Comparison of ENCODE assay signal across 9 mouse cellular contexts in the genomic region with DNA sequence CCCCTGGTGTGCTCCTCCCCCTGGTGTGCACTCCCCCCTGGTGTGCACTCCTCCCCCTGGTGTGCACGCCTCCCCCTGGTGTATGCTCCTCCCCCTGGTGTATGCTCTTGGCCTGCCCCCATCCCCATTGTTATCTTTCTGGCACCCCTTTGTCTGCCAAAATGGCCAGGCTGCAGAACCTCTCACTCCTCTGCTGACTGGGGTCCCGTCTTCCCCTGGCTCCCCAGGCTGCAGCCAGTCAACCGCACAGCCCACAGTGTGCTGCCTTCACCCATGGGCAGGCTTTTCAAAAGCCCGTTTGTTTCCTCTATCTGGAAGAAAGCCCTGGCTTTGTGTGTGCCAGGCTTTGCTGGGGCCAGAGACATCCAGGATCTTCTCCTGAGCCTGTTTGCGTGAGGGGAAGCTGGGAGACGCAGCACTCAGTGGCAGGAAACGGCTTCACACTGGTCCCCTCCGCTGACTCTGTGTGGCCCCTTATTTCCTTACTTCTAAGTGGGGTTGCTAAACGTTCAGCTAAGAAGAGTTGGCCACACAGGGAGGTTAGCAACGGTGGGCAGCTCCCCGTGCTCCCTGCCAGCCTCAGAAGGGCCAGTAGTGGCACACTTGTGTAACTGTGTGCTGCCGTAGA.
DNase-seq lines count a peak whose midpoint lies in the region; ATAC-seq and TF ChIP-seq lines count a peak whose summit lies in the region.
"Had no signal": no experiment of that assay in that cellular context is flagged by ENCODE, and none has a peak within 500 bp of the region (broad histone marks: within the 10 kb centered on the region; RNA-seq: fewer than 3 reads in every experiment).

No protein-coding gene starts in this region.

- H3K27me3 ChIP-seq in kidney, postnatal 0 days (ENCODE audit: insufficient read depth, low read length) = no peaks in the 10 kb centered on the region
- no peaks in the 10 kb centered on the region for H3K27me3 ChIP-seq in midbrain, embryonic 11.5 days (ENCODE audit: control insufficient read depth, insufficient read depth, low read length)
- H3K27me3 ChIP-seq: Patski had no signal

- H3K4me1 ChIP-seq in kidney, postnatal 0 days (replicated peaks; ENCODE audit: insufficient read depth, low read length) = peaks cover 17% of the 10 kb centered on the region; the same call in 1 of the 2 replicates
- peaks cover 21% of the 10 kb centered on the region for H3K4me1 ChIP-seq in midbrain, embryonic 11.5 days (ENCODE audit: control insufficient read depth, insufficient read depth, low read length)

- H3K4me3 ChIP-seq in kidney, postnatal 0 days (replicated peaks; ENCODE audit: low read depth, low read length) = no peak overlapping the region
- no peak overlapping the region for H3K4me3 ChIP-seq in midbrain, embryonic 11.5 days (ENCODE audit: low read depth, low read length)

- no peaks in the 10 kb centered on the region for H3K9me3 ChIP-seq in kidney, postnatal 0 days (replicated peaks; ENCODE audit: low read length)
- H3K9me3 ChIP-seq in midbrain, embryonic 11.5 days (ENCODE audit: control insufficient read depth, low read length) = no peaks in the 10 kb centered on the region

- H3K9ac ChIP-seq in kidney, postnatal 0 days (ENCODE audit: low read depth, low read length) = 0 out of 2 replicates have a peak overlapping the region, but pooled peaks have one; percentile 27
- H3K9ac ChIP-seq in midbrain, embryonic 11.5 days (ENCODE audit: low read length) = peak overlapping the region; percentile 61

- H3K4me2 ChIP-seq in kidney, postnatal 0 days (ENCODE audit: low read length) = peak overlapping the region; percentile 28; the same call in 1 of the 2 replicates
- peak overlapping the region; percentile 9; the same call in 1 of the 2 replicates for H3K4me2 ChIP-seq in midbrain, embryonic 11.5 days

- H3K36me3 ChIP-seq in kidney, postnatal 0 days (ENCODE audit: insufficient read depth, low read length) = 0 out of 2 replicates have a peak, but pooled peaks cover 4% of the 10 kb centered on the region
- no peaks in the 10 kb centered on the region for H3K36me3 ChIP-seq in midbrain, embryonic 11.5 days (ENCODE audit: control insufficient read depth, insufficient read depth, low read length)

- TF ChIP-seq CTCF in kidney, postnatal 0 days (IDR thresholded peaks at IDR 0.05; ENCODE audit: low read depth) = peak; percentile 36; the same call in 1 of the 2 replicates

- no peak for DNase-seq in kidney, postnatal 0 days (ENCODE audit: low spot score)
- DNase-seq in kidney, postnatal 36 days = no peak
- peak; percentile 79 to 82 for DNase-seq in cerebellum, adult 18-20 months
- DNase-seq in layer of hippocampus, postnatal 14 days (ENCODE audit: low spot score in 2 of 2) = peak; percentile 78 to 88
- DNase-seq in midbrain, embryonic 11.5 days (ENCODE audit: low spot score, missing footprints) = peak; percentile 92
- DNase-seq in thymus, postnatal 0 days (ENCODE audit: low spot score) = peak; percentile 83
- no peak for DNase-seq in urinary bladder, postnatal 4 days (ENCODE audit: low spot score in 2 of 2)

- WGBS in kidney, postnatal 0 days = 16% methylated on average over 12 of the region's 12 CpGs
- 7% methylated on average over 12 of the region's 12 CpGs for WGBS in midbrain, embryonic 11.5 days

- ATAC-seq in kidney, postnatal 0 days (replicated peaks; ENCODE audit: low FRiP score, low read depth) = peak; percentile 44; the same call in 1 of the 2 replicates
- peak; percentile 72 for ATAC-seq in granulocyte monocyte progenitor cell, adult 5-6 weeks (replicated peaks; ENCODE audit: poor library complexity, severe bottlenecking)
- ATAC-seq in midbrain, embryonic 11.5 days (ENCODE audit: low FRiP score) = peak; percentile 80
- ATAC-seq: Patski had no signal

- peak overlapping the region; percentile 81 for H3K27ac ChIP-seq in kidney, postnatal 0 days
- peak overlapping the region; percentile 93 for H3K27ac ChIP-seq in midbrain, embryonic 11.5 days (ENCODE audit: low read depth, low read length)

Comparison
In these comparisons a context has a peak if more than half of its experiments do, and no peak if none do; other contexts are left out.
1. DNase-seq: peak in cerebellum, adult 18-20 months (2 of 2), layer of hippocampus, postnatal 14 days (2 of 2), midbrain, embryonic 11.5 days (single experiment) and thymus, postnatal 0 days (single experiment); none in kidney, postnatal 0 days (single experiment), kidney, postnatal 36 days (0 of 2) and urinary bladder, postnatal 4 days (0 of 2).
2. Peak in every context shown above with its lines, with median percentiles within 50 percentile points of each other: ATAC-seq.